Mouse (Mus musculus) kidney, adult 2 months (tissue): Measurements from ENCODE around the gene Tdo2.

Experiments used
- CTCF ChIP-seq: fragments of 200-500 bp; conservative IDR thresholded peaks from 2 replicates; pipeline ENCODE4 v1.5.1; 2011; ENCODE audit warnings: low read depth, mild to moderate bottlenecking, control low read depth, low read length, moderate library complexity, mixed read lengths; ENCODE audit not compliant: insufficient read depth, insufficient read length
- POLR2A ChIP-seq: fragments of 200-500 bp; IDR thresholded peaks from one replicate; pipeline ENCODE4 v1.6.1; 2011; ENCODE audit warnings: low read depth, low read length, control low read depth

DNA sequence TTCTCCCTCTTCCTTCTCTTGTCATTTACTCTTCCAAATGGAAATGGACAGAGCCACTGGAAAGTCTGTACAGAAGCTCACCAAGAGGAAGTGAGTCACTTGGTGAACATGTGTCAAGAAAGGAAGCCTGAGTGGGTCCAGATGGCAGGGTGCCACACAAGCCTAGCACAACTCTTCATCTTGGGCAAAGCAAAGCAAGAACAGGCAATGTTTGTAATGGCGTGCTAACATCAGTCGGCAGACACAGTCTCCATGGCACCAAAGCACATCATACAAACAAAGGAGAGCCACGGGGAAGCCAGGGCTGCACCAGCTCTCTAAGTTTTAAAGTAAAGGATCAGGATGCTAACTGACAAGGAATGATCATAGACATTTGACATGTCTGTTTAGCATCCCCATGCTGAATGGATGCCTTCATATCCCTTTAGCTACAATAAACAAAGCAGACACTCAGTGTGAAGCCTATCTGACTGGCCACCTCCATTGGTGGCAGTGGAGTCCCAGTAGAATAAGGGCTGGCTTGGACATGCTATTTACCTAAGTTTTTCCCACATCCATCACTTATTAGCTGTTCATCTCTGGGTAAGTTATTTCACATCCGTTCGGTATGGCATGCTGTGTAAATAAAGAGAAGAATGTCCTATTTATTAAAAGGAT is 59.8 kb downstream of the Tdo2 start:
- TF ChIP-seq POLR2A, result no peak
- TF ChIP-seq CTCF, result no peak
